ENCODE assay signal across 8 mouse cellular contexts in the genomic region with DNA sequence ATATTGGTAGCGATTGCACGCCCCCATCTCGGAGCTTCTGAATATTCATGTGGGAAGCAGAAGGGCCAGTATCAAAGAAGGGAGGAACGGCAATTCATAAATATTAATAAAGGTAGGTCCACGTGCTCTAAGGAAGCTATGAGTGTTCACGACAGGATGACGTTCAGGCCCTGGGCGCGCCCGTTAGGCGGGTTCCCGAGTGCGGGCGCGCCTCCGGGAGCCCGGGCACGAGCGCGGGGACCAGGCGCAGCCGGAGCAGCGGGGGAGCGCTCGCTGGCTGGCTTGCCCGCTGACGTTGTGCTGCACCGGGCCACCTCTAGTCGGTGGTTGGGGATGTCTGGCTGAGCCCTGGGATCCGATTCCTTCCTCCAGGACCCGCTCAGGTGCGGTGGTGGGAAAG. TPM values are rescaled to one million over a fixed set of nuclear protein-coding genes. Genes with fewer than 3 reads are reported as not detected.
A peak's percentile ranks its signal among the peaks of the same experiment; 100 is the strongest.
DNase-seq lines count a peak whose midpoint lies in the region; ATAC-seq and TF ChIP-seq lines count a peak whose summit lies in the region.

No protein-coding gene starts in this region.

- 0% methylated on average over 24 of the region's 32 CpGs for WGBS in embryonic facial prominence, embryonic 14.5 days
- 1% methylated on average over 32 of the region's 32 CpGs for WGBS in kidney, adult 2 months
- WGBS in midbrain, embryonic 11.5 days, result under 1% methylated on average over 32 of the region's 32 CpGs
- 2% methylated on average over 32 of the region's 32 CpGs for WGBS in small intestine, adult 2 months

- TF ChIP-seq POLR2A in kidney, adult 2 months (IDR thresholded peaks at IDR 0.05; ENCODE audit: low read depth, low read length), result no peak
- TF ChIP-seq POLR2A in small intestine, adult 2 months (IDR thresholded peaks at IDR 0.05; ENCODE audit: low read depth, low read length), result no peak

- intact Hi-C loops in left cerebral cortex, postnatal 4 days (cut with DNase I), result no loop called here

- TF ChIP-seq CTCF in kidney, adult 2 months (conservative IDR thresholded peaks at IDR 0.05; ENCODE audit: insufficient read depth, insufficient read length, low read depth, low read length), result no peak
- TF ChIP-seq CTCF in small intestine, adult 2 months (IDR thresholded peaks at IDR 0.05; ENCODE audit: extremely low read depth, insufficient read length, insufficient replicate concordance, low read depth, low read length), result no peak

- H3K4me3 ChIP-seq in embryonic facial prominence, embryonic 14.5 days (ENCODE audit: low read depth, low read length), result peak overlapping the region; percentile 52
- peak overlapping the region; percentile 17 for H3K4me3 ChIP-seq in kidney, adult 2 months (ENCODE audit: insufficient read depth, low read depth, low read length)
- peak overlapping the region; percentile 66 for H3K4me3 ChIP-seq in midbrain, embryonic 11.5 days (ENCODE audit: low read depth, low read length)
- H3K4me3 ChIP-seq in small intestine, adult 2 months (ENCODE audit: low read depth, low read length), result peak overlapping the region; percentile 55

- no peaks in the 10 kb centered on the region for H3K9me3 ChIP-seq in embryonic facial prominence, embryonic 14.5 days (ENCODE audit: control insufficient read depth, low read length)
- no peaks in the 10 kb centered on the region for H3K9me3 ChIP-seq in midbrain, embryonic 11.5 days (ENCODE audit: control insufficient read depth, low read length)

- no peaks in the 10 kb centered on the region for H3K36me3 ChIP-seq in embryonic facial prominence, embryonic 14.5 days (ENCODE audit: control insufficient read depth, insufficient read depth, low read length)
- no peaks in the 10 kb centered on the region for H3K36me3 ChIP-seq in kidney, adult 2 months (ENCODE audit: control insufficient read depth, insufficient read depth, low read length)
- no peaks in the 10 kb centered on the region; the same call in 1 of the 2 replicates for H3K36me3 ChIP-seq in midbrain, embryonic 11.5 days (ENCODE audit: control insufficient read depth, insufficient read depth, low read length)
- H3K36me3 ChIP-seq in small intestine, adult 2 months (ENCODE audit: control insufficient read depth, insufficient read depth, low read length), result no peaks in the 10 kb centered on the region

- H3K27ac ChIP-seq in embryonic facial prominence, embryonic 14.5 days (replicated peaks; ENCODE audit: low read depth, low read length), result peak overlapping the region; percentile 68; the same call in 1 of the 2 replicates
- H3K27ac ChIP-seq in kidney, adult 2 months (ENCODE audit: insufficient read depth, low read depth, low read length), result no peak overlapping the region
- H3K27ac ChIP-seq in midbrain, embryonic 11.5 days (ENCODE audit: low read depth, low read length), result peak overlapping the region; percentile 88
- no peak overlapping the region for H3K27ac ChIP-seq in small intestine, adult 2 months (ENCODE audit: insufficient read depth, low read depth, low read length)

- peak; percentile 96 for ATAC-seq in embryonic facial prominence, embryonic 14.5 days (ENCODE audit: low read depth)
- peak; percentile 94 for ATAC-seq in midbrain, embryonic 11.5 days (ENCODE audit: low FRiP score)

- H3K9ac ChIP-seq in embryonic facial prominence, embryonic 14.5 days (ENCODE audit: low read depth, low read length), result peak overlapping the region; percentile 66
- H3K9ac ChIP-seq in midbrain, embryonic 11.5 days (ENCODE audit: low read length), result peak overlapping the region; percentile 57

- DNase-seq in thymus, postnatal 0 days (ENCODE audit: low spot score), result peak; percentile 24
- DNase-seq in thymus, postnatal 25 days, result no peak
- DNase-seq in embryonic facial prominence, embryonic 14.5 days (ENCODE audit: low spot score), result peak; percentile 84
- DNase-seq in heart, adult 8-10 months (ENCODE audit: low spot score), result peak; percentile 31
- peak; percentile 33 for DNase-seq in kidney, adult 2 months
- peak; percentile 90 for DNase-seq in left cerebral cortex, postnatal 4 days
- DNase-seq in midbrain, embryonic 11.5 days (ENCODE audit: low spot score, missing footprints), result peak; percentile 100

- peaks cover 7% of the 10 kb centered on the region; the same call in 1 of the 2 replicates for H3K27me3 ChIP-seq in embryonic facial prominence, embryonic 14.5 days (replicated peaks; ENCODE audit: control insufficient read depth, insufficient read depth, low read length)
- H3K27me3 ChIP-seq in kidney, adult 2 months (replicated peaks; ENCODE audit: control insufficient read depth, insufficient read depth, low read length), result peaks cover 2% of the 10 kb centered on the region
- no peaks in the 10 kb centered on the region for H3K27me3 ChIP-seq in midbrain, embryonic 11.5 days (ENCODE audit: control insufficient read depth, insufficient read depth, low read length)
- H3K27me3 ChIP-seq in small intestine, adult 2 months (ENCODE audit: control insufficient read depth, insufficient read depth, low read length), result peaks cover 6% of the 10 kb centered on the region; the same call in 1 of the 2 replicates

- H3K4me2 ChIP-seq in embryonic facial prominence, embryonic 14.5 days (ENCODE audit: low read depth, low read length), result peak overlapping the region; percentile 72
- H3K4me2 ChIP-seq in midbrain, embryonic 11.5 days, result peak overlapping the region; percentile 65

- H3K4me1 ChIP-seq in embryonic facial prominence, embryonic 14.5 days (ENCODE audit: control insufficient read depth, insufficient read depth, low read length), result no peaks in the 10 kb centered on the region
- no peaks in the 10 kb centered on the region for H3K4me1 ChIP-seq in kidney, adult 2 months (ENCODE audit: control insufficient read depth, insufficient read depth, low read length)
- peaks cover 5% of the 10 kb centered on the region for H3K4me1 ChIP-seq in midbrain, embryonic 11.5 days (ENCODE audit: control insufficient read depth, insufficient read depth, low read length)
- peaks cover 2% of the 10 kb centered on the region for H3K4me1 ChIP-seq in small intestine, adult 2 months (ENCODE audit: control insufficient read depth, insufficient read depth, insufficient read length, low read length)

RNA-seq across cellular contexts. Expression of gene Fez1, which starts 10.9 kb away (rescaled TPM):
- polyA plus RNA-seq in thymus, postnatal 0 days (2015; fragmentation: Nextera tagmentation; extraction: Ambion mirVana), result 1.1 and 1.5 TPM in 2 replicates
- polyA plus RNA-seq in embryonic facial prominence, embryonic 14.5 days (2014; fragmentation: Nextera tagmentation; extraction: Ambion mirVana), result 47.7 and 54.8 TPM in 2 replicates
- 1 to 10 TPM; 1.9 to 4.7 (median 2.2) TPM for total RNA-seq in heart, adult 8-10 months (2022)
- polyA plus RNA-seq in kidney, adult 2 months (2012; rRNA removed), result 0.33 and 0.60 TPM in 2 replicates
- 100 to 1,000 TPM; 365 to 373 TPM for total RNA-seq in left cerebral cortex, postnatal 4 days (2021)
- polyA plus RNA-seq in midbrain, embryonic 11.5 days (2014; fragmentation: Nextera tagmentation; extraction: Ambion mirVana), result 385 and 411 TPM in 2 replicates
- 0.20 and 0.30 TPM in 2 replicates for polyA plus RNA-seq in small intestine, adult 2 months (2012; rRNA removed)

RNA-seq across cellular contexts. Expression of gene Ei24, which starts 35.3 kb away (rescaled TPM):
- polyA plus RNA-seq in thymus, postnatal 0 days (2015; fragmentation: Nextera tagmentation; extraction: Ambion mirVana), result 40.8 and 41.6 TPM in 2 replicates
- 51.5 and 60.7 TPM in 2 replicates for polyA plus RNA-seq in embryonic facial prominence, embryonic 14.5 days (2014; fragmentation: Nextera tagmentation; extraction: Ambion mirVana)
- 10 to 100 TPM; 64.5 to 70.2 (median 69.7) TPM for total RNA-seq in heart, adult 8-10 months (2022)
- 85.9 and 94.1 TPM in 2 replicates for polyA plus RNA-seq in kidney, adult 2 months (2012; rRNA removed)
- total RNA-seq in left cerebral cortex, postnatal 4 days (2021), result 100 to 1,000 TPM; 125 to 132 TPM
- polyA plus RNA-seq in midbrain, embryonic 11.5 days (2014; fragmentation: Nextera tagmentation; extraction: Ambion mirVana), result 70.3 TPM in 2 replicates
- polyA plus RNA-seq in small intestine, adult 2 months (2012; rRNA removed), result 19.0 and 50.7 TPM in 2 replicates

Comparison
In these comparisons a context has a peak if more than half of its experiments do, and no peak if none do; other contexts are left out.
1. H3K27ac ChIP-seq: peak in embryonic facial prominence, embryonic 14.5 days (single experiment) and midbrain, embryonic 11.5 days (single experiment); none in kidney, adult 2 months (single experiment) and small intestine, adult 2 months (single experiment).
2. RNA of gene Fez1, which starts 10.9 kb away (polyA plus RNA-seq): 385 to 411 TPM in midbrain, embryonic 11.5 days and 47.7 to 54.8 TPM in embryonic facial prominence, embryonic 14.5 days; 1.1 to 1.5 TPM in thymus, postnatal 0 days, 0.33 to 0.60 TPM in kidney, adult 2 months and 0.20 to 0.30 TPM in small intestine, adult 2 months; every median in the first group is over 10 times any median in the second.
3. Peak in every context shown above with its lines, with median percentiles within 50 percentile points of each other: H3K4me3 ChIP-seq.